1 mouse cellular context compared by ENCODE assay signal in the genomic region with DNA sequence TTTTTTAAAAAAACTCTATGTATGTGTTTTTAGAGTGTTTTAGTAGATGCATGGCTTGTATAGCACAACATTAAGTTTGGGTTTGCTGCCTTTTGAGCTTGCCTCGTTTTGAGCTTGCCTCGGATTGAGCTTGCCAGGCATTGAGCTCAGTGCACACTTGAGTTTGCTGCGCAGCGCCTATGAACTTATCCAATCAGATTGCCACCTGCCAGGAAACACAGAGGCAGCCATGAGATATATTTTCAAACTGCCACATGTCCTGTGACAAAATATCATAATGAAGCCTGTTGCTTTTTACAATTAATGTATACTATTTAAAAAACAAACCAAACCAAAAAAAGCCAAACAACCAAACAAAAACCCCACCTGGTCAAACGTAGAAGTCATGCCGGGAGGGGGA.
TF ChIP-seq lines count a peak whose summit lies in the region.

No protein-coding gene starts in this region.

TF ChIP-seq in MEL, 35 proteins besides CTCF, POLR2A, EP300 and RAD21 (continued from another document):
- no peak for TF ChIP-seq ETS1 (IDR thresholded peaks at IDR 0.05; ENCODE audit: low read depth, low read length)
- TF ChIP-seq BHLHE40 (IDR thresholded peaks at IDR 0.05; ENCODE audit: borderline replicate concordance, low read depth, low read length): no peak
- TF ChIP-seq MYB (IDR thresholded peaks at IDR 0.05; ENCODE audit: low read depth, low read length): no peak
- no peak for TF ChIP-seq MEF2A (IDR thresholded peaks at IDR 0.05; ENCODE audit: extremely low read depth, insufficient replicate concordance, low read depth, low read length, poor library complexity, severe bottlenecking)
- no peak for TF ChIP-seq ZNF384 (IDR thresholded peaks at IDR 0.05; ENCODE audit: low read depth, low read length)
- TF ChIP-seq JUND (IDR thresholded peaks at IDR 0.05; ENCODE audit: low read depth, low read length): no peak
- peak; percentile 43; the same call in 1 of the 2 replicates for TF ChIP-seq TCF12 (IDR thresholded peaks at IDR 0.05; ENCODE audit: low read depth, low read length)
- no peak for TF ChIP-seq GATA1 (IDR thresholded peaks at IDR 0.05; ENCODE audit: low read depth, low read length)
- no peak for TF ChIP-seq ZKSCAN1 (IDR thresholded peaks at IDR 0.05; ENCODE audit: low read depth, low read length)
- 0 out of 2 replicates have a peak, but pooled peaks have one; percentile 8 for TF ChIP-seq NRF1 (IDR thresholded peaks at IDR 0.05; ENCODE audit: insufficient read depth, low read depth, low read length, poor library complexity, severe bottlenecking)
- TF ChIP-seq RCOR1 (IDR thresholded peaks at IDR 0.05; ENCODE audit: low read depth, low read length): no peak
- no peak for TF ChIP-seq GABPA (IDR thresholded peaks at IDR 0.05; ENCODE audit: low read depth, low read length)
